Mouse (Mus musculus) T-cell, adult 66 days (primary cell): ENCODE results near the gene Pyurf. TPM values are rescaled to one million over a fixed set of nuclear protein-coding genes. Genes with fewer than 3 reads are reported as not detected.

Source experiments
- total RNA-seq, 2 experiments: library from RNA; stranded (reverse); gene quantifications; 3 replicates in 1 of 2; 4 replicates in 1 of 2; pipeline ENCODE4 v1.2.4; 2023

The Pyurf gene
- total RNA-seq = 1 to 10 TPM; 2.4 to 4.1 TPM

DNA sequence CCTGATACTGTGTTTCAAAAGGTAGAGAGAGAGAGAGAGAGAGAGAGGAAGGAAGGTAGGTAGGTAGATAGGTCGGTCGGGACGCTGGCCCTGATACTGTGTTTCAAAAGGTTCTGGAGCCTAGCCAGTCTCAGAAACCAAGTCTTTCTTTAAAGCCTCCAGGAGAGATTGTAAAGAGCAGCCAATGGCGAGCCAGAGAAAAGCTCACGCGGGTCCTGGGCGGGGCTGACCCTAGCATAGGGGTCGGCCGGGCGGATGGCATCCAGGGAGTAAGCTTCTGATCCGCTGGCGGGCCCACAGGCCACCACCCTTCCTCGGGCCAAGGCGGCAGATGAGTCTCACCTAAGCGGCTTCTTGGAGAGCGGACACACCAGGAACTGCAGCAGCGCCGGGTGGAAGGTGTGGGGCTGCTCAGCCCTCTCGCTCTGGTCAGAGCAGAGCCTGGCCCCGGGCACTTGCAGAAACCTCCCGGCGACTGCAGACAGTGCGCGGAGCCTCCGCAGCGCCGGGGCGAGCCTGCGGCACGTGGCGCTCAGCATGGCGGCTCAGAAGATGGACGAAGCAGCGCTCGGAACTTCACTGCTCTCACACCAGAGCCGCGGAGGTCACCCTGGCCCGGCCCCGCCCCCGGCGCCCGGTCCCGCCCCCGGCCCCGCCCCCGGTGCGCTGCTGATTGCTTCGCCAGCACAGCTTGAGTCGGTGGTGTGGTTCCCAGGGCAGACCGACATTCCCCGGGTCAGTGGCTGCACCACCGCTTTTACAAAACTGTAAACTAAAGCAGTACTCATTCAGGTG, at the start of gene Pyurf:
Pyurf (minus strand) TSS at position 612 of the 795 bp plus-strand sequence.

DNA sequence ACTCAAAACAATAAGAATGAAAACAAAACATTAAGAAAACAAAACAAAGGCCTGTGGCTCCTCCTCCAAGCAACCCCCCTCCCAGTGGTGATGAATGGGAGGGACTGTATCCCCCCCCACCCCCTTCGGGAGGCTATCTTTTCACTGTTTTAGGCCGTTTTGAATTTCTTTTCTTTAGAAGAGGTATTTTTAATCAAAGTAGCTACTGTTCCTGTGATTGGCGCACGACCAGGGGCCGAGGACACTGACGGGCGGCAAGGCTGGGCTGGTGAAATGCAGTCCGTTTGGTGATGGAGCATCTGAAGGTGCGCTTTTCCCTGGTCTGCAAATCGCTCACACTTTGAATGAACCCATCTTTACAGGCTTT, 10.5 kb upstream of the Pyurf start, which contains the start of gene Lancl2:
Lancl2 (plus strand) TSS at position 165 of the 367 bp plus-strand sequence.

Other genes with a start within 250 kb of the Pyurf start
- gene Ppm1k, start 156.6 kb downstream of the Pyurf start, total RNA-seq = 10 to 100 TPM; 24.2 to 38.2 TPM
- 10 to 100 TPM; 39.0 to 53.0 TPM for gene Herc6, start 111.1 kb downstream of the Pyurf start, total RNA-seq
- gene Lancl2, start 10.5 kb upstream of the Pyurf start, total RNA-seq = 1 to 10 TPM; 2.9 to 3.9 TPM
- 10 to 100 TPM; 53.3 to 54.4 TPM for gene Vopp1, start 133.1 kb upstream of the Pyurf start, total RNA-seq
- gene Vmn1r21, start 158.3 kb upstream of the Pyurf start, total RNA-seq = not detected
- gene Vmn1r22, start 215.9 kb upstream of the Pyurf start, total RNA-seq = not detected
- gene Vmn1r23, start 234.8 kb upstream of the Pyurf start, total RNA-seq = not detected